Mouse (Mus musculus) testis, adult 2 months (tissue): ENCODE results near the gene Zfp94.
A peak's percentile ranks its signal among the peaks of the same experiment; 100 is the strongest.

ENCODE experiments used
- CTCF ChIP-seq: fragments of 200-500 bp; IDR thresholded peaks from 2 replicates; pipeline ENCODE4 v1.5.1; 2012; ENCODE audit warnings: low read depth, mild to moderate bottlenecking, inconsistent platforms, low read length, moderate library complexity; ENCODE audit not compliant: control insufficient read depth, insufficient read depth, insufficient replicate concordance
- POLR2A ChIP-seq: fragments of 200-500 bp; IDR thresholded peaks from 2 replicates; pipeline ENCODE4 v1.6.1; 2012; ENCODE audit warnings: low read depth, mild to moderate bottlenecking, inconsistent platforms, low read length, moderate library complexity; ENCODE audit not compliant: control insufficient read depth

- no peak for TF ChIP-seq CTCF
- peak; percentile 85 for TF ChIP-seq POLR2A
These were observed at the start of gene Zfp94 for GRCm38 (mm10) chr7:24316567-24317092.
